Mouse (Mus musculus) CH12.LX (cell line): Measurements from ENCODE around the gene Mad2l2. TPM values are rescaled to one million over a fixed set of nuclear protein-coding genes. Genes with fewer than 3 reads are reported as not detected.

Experiments used
- DNase-seq: peaks from one replicate; pipeline ENCODE4 v3.0.0-alpha.2; 2013; ENCODE audit errors: extremely low read depth
- H3K27ac ChIP-seq: 2 replicates; pipeline ENCODE4 v1.5.1; 2012; ENCODE audit warnings: low read depth, mild to moderate bottlenecking, control low read depth, moderate library complexity; ENCODE audit not compliant: insufficient read depth
- H3K27me3 ChIP-seq: replicated peaks from 2 replicates; pipeline ENCODE3; 2012; ENCODE audit warnings: inconsistent platforms
- H3K36me3 ChIP-seq, 2 experiments: replicated peaks in 1 of 2; 2 replicates each; pipeline versions ENCODE3 to v1.6.1; 2012; ENCODE audit warnings: inconsistent platforms in 1 of 2, low read length in 1 of 2, mild to moderate bottlenecking in 1 of 2, mixed read lengths in 1 of 2, moderate library complexity in 1 of 2; ENCODE audit not compliant: control insufficient read depth in 1 of 2, insufficient read depth in 1 of 2
- H3K4me1 ChIP-seq, 2 experiments: 2 replicates each; pipeline ENCODE4 v1.6.1; 2012; ENCODE audit warnings: inconsistent platforms in 1 of 2, moderate library complexity in 1 of 2; ENCODE audit not compliant: insufficient read depth in 2 of 2, control insufficient read depth in 1 of 2
- H3K4me2 ChIP-seq: 2 replicates; pipeline ENCODE4 v1.6.1; 2012; ENCODE audit warnings: low read depth, mild to moderate bottlenecking, control low read depth; ENCODE audit not compliant: poor library complexity, insufficient read depth, severe bottlenecking
- H3K4me3 ChIP-seq, 3 experiments: fragments of 150-350 bp in 1 of 3; sonication (generic) in 1 of 3; replicated peaks in 1 of 3; 2 replicates each; pipeline versions ENCODE3 to v1.5.1; 2011 to 2012; ENCODE audit warnings: low read depth in 2 of 3, low read length in 2 of 3, mild to moderate bottlenecking in 2 of 3, moderate library complexity in 2 of 3, control low read depth in 1 of 3, improper control_type of control experiment in 1 of 3, inconsistent platforms in 1 of 3, mixed read lengths in 1 of 3; ENCODE audit not compliant: poor library complexity in 1 of 3
- H3K79me2 ChIP-seq: replicated peaks from 2 replicates; pipeline ENCODE4 v1.6.1; 2012; ENCODE audit warnings: mild to moderate bottlenecking, moderate library complexity; ENCODE audit not compliant: control insufficient read depth, poor library complexity, insufficient read depth, severe bottlenecking; ENCODE audit errors: extremely low read depth
- H3K9ac ChIP-seq: 2 replicates; pipeline ENCODE4 v1.6.1; 2012; ENCODE audit warnings: low read depth, mild to moderate bottlenecking, control low read depth, moderate library complexity; ENCODE audit not compliant: insufficient read depth
- H3K9me3 ChIP-seq: replicated peaks from 2 replicates; pipeline ENCODE3; 2012; ENCODE audit warnings: low read length, inconsistent platforms, mixed read lengths
- E2F4 ChIP-seq: IDR thresholded peaks from 2 replicates; pipeline ENCODE4 v1.6.1; 2011; ENCODE audit warnings: low read depth, low read length, improper control_type of control experiment; ENCODE audit not compliant: insufficient replicate concordance
- EP300 ChIP-seq: IDR thresholded peaks from 2 replicates; pipeline ENCODE4 v1.6.1; 2011; ENCODE audit warnings: low read length, improper control_type of control experiment
- ETS1 ChIP-seq: conservative IDR thresholded peaks from 2 replicates; pipeline ENCODE4 v1.6.1; 2012; ENCODE audit warnings: low read depth, mild to moderate bottlenecking, inconsistent platforms, low read length, improper control_type of control experiment, moderate library complexity
- HCFC1 ChIP-seq: IDR thresholded peaks from 2 replicates; pipeline ENCODE4 v1.6.1; 2012; ENCODE audit warnings: low read depth, mild to moderate bottlenecking, inconsistent platforms, low read length, improper control_type of control experiment
- IRF4 ChIP-seq: IDR thresholded peaks from 2 replicates; pipeline ENCODE4 v1.6.1; 2014; ENCODE audit warnings: low read depth, mild to moderate bottlenecking, inconsistent platforms, low read length, improper control_type of control experiment
- JUN ChIP-seq: IDR thresholded peaks from 2 replicates; pipeline ENCODE4 v1.6.1; 2011; ENCODE audit warnings: low read depth, mild to moderate bottlenecking, low read length, improper control_type of control experiment, moderate library complexity; ENCODE audit not compliant: insufficient read depth
- MAFK ChIP-seq: IDR thresholded peaks from 2 replicates; pipeline ENCODE4 v1.6.1; 2011; ENCODE audit warnings: low read length, improper control_type of control experiment; ENCODE audit not compliant: insufficient replicate concordance
- MXI1 ChIP-seq: IDR thresholded peaks from 2 replicates; pipeline ENCODE4 v1.6.1; 2011; ENCODE audit warnings: mild to moderate bottlenecking, low read depth, low read length, improper control_type of control experiment
- NRF1 ChIP-seq: IDR thresholded peaks from 2 replicates; pipeline ENCODE4 v1.6.1; 2014; ENCODE audit warnings: low read depth, mild to moderate bottlenecking, inconsistent platforms, low read length, improper control_type of control experiment, moderate library complexity
- RAD21 ChIP-seq: IDR thresholded peaks from 2 replicates; pipeline ENCODE4 v1.6.1; 2011; ENCODE audit warnings: low read depth, mild to moderate bottlenecking, low read length, improper control_type of control experiment, moderate library complexity
- RCOR1 ChIP-seq: conservative IDR thresholded peaks from 2 replicates; pipeline ENCODE4 v1.6.1; 2012; ENCODE audit warnings: low read depth, mild to moderate bottlenecking, inconsistent platforms, low read length, improper control_type of control experiment
- SIN3A ChIP-seq: IDR thresholded peaks from 2 replicates; pipeline ENCODE4 v1.6.1; 2012; ENCODE audit warnings: low read length, improper control_type of control experiment, inconsistent platforms
- SMC3 ChIP-seq: IDR thresholded peaks from 2 replicates; pipeline ENCODE4 v1.6.1; 2011; ENCODE audit warnings: low read depth, low read length, improper control_type of control experiment
- TBP ChIP-seq: conservative IDR thresholded peaks from 2 replicates; pipeline ENCODE4 v1.6.1; 2011; ENCODE audit warnings: low read depth, low read length, improper control_type of control experiment
- TCF12 ChIP-seq: IDR thresholded peaks from 2 replicates; pipeline ENCODE4 v1.6.1; 2014; ENCODE audit warnings: low read depth, mild to moderate bottlenecking, inconsistent platforms, low read length, improper control_type of control experiment
- ZC3H11A ChIP-seq: IDR thresholded peaks from 2 replicates; pipeline ENCODE4 v1.6.1; 2012; ENCODE audit warnings: low read depth, mild to moderate bottlenecking, inconsistent platforms, low read length, improper control_type of control experiment
- ZKSCAN1 ChIP-seq: IDR thresholded peaks from 2 replicates; pipeline ENCODE4 v1.6.1; 2012; ENCODE audit warnings: low read depth, inconsistent platforms, low read length, improper control_type of control experiment, borderline replicate concordance
- dilution Hi-C: fragments of 300-500 bp; cut with MboI; formaldehyde crosslinking; loops from 2 replicates; pipeline ENCODE4 v1.14.3; 2020; ENCODE audit warnings: low sequenced_read_pairs; ENCODE audit not compliant: extremely low pct_unique_long_range_greater_than_20kb, extremely low pct_ligation_motif_present
- in situ Hi-C: fragments of 300-500 bp; cut with MboI; formaldehyde crosslinking; loops from 3 replicates; pipeline ENCODE4 v1.14.3; 2019; ENCODE audit warnings: low sequenced_read_pairs, low pct_ligation_motif_present, low pct_unique_long_range_greater_than_20kb, mixed read lengths
- polyA plus RNA-seq: library from polyadenylated mRNA; unstranded; fragments of >175 nt; gene quantifications from 2 replicates; pipeline ENCODE4 v1.2.1, GENCODE M21; 2012; ENCODE audit warnings: low read depth; ENCODE audit not compliant: insufficient read length
- total RNA-seq, 2 experiments: library from RNA; depleted of rRNA; stranded (reverse); fragments of 300-350 nt in 1 of 2; fragments of >200 nt in 1 of 2; gene quantifications; 2 replicates each; pipeline ENCODE4 v1.2.3; 2012 to 2014

Gene Mad2l2
- total and polyA plus RNA-seq, 3 experiments, result 23.1 to 43.3 (median 36.5) TPM

- DNase-seq, result no peak
- TF ChIP-seq ZKSCAN1 (no peak), TBP (no peak), RAD21 (no peak), RCOR1 (no peak), TCF12 (no peak), ZC3H11A (no peak), ETS1 (no peak)
- Histone ChIP-seq H3K9me3 (peaks cover 4% of the 10 kb centered on the region), H3K27me3 (peaks cover 89% of the 10 kb centered on the region), H3K27ac (no peak overlapping the region), H3K9ac (no peak overlapping the region), H3K36me3 (no peaks in the 10 kb centered on the region), H3K79me2 (no peaks in the 10 kb centered on the region), H3K4me2 (no peak overlapping the region), H3K4me1 (peaks cover 0 to 3% of the 10 kb centered on the region in 2 experiments; a peak in 2 of 4 replicates), H3K4me3 (no peak overlapping the region)
- dilution Hi-C loops (no loop called here), in situ Hi-C loops (no loop called here)
Observed at GRCm38 (mm10) chr4:148128241-148128640, 1.9 kb upstream of the Mad2l2 start.

GRCm38 (mm10) chr4:148128672-148129071, 1.5 kb upstream of the Mad2l2 start:
- Histone ChIP-seq H3K4me3 (no peak overlapping the region), H3K9me3 (peaks cover 4% of the 10 kb centered on the region), H3K9ac (no peak overlapping the region), H3K4me2 (no peak overlapping the region), H3K27me3 (peaks cover 88% of the 10 kb centered on the region), H3K79me2 (no peaks in the 10 kb centered on the region), H3K36me3 (no peaks in the 10 kb centered on the region), H3K4me1 (peaks cover 0 to 3% of the 10 kb centered on the region in 2 experiments; a peak in 2 of 4 replicates), H3K27ac (no peak overlapping the region)
- TF ChIP-seq IRF4 (no peak), E2F4 (no peak), HCFC1 (no peak), TCF12 (no peak), SIN3A (no peak)
- no peak for DNase-seq
- dilution Hi-C loops, result no loop called here
- in situ Hi-C loops, result no loop called here

- peaks cover 83% of the 10 kb centered on the region for H3K27me3 ChIP-seq
- H3K4me2 ChIP-seq, result no peak within 1 kb of the TSS
- in situ Hi-C loops (no loop called here), dilution Hi-C loops (no loop called here)
- no peaks in the 10 kb centered on the region for H3K36me3 ChIP-seq
- H3K79me2 ChIP-seq, result no peaks in the 10 kb centered on the region
- H3K9me3 ChIP-seq, result no peaks in the 10 kb centered on the region
- H3K27ac ChIP-seq, result no peak within 1 kb of the TSS
- DNase-seq, result no peak
- peaks cover 0 to 6% of the 10 kb centered on the region in 2 experiments; a peak in 2 of 4 replicates for H3K4me1 ChIP-seq
- TF ChIP-seq MXI1, result no peak
- no peak for TF ChIP-seq MAFK
- TF ChIP-seq ZC3H11A, result no peak
- TF ChIP-seq ZKSCAN1, result no peak
- no peak for TF ChIP-seq JUN
- no peak for TF ChIP-seq ETS1
- no peak for TF ChIP-seq SIN3A
- TF ChIP-seq EP300, result no peak
- TF ChIP-seq HCFC1, result no peak
- no peak for TF ChIP-seq RAD21
- no peak for TF ChIP-seq NRF1
- no peak for TF ChIP-seq SMC3
- H3K4me3 ChIP-seq, result no peak within 1 kb of the TSS
- no peak within 1 kb of the TSS for H3K9ac ChIP-seq
Observed at GRCm38 (mm10) chr4:148130561-148131413, 603 bp downstream of the Mad2l2 start, which contains the start of gene Draxin. Draxin (minus strand) TSS chr4:148130698.
